Mouse (Mus musculus): ENCODE results near the gene 6030458C11Rik. TPM values are rescaled to one million over a fixed set of nuclear protein-coding genes. Genes with fewer than 3 reads are reported as not detected.
A peak's percentile ranks its signal among the peaks of the same experiment; 100 is the strongest.

The 6030458C11Rik gene
- 31.3 and 35.7 TPM in 2 replicates for polyA plus RNA-seq (2015; fragmentation: Nextera tagmentation; extraction: Ambion mirVana)

DNA sequence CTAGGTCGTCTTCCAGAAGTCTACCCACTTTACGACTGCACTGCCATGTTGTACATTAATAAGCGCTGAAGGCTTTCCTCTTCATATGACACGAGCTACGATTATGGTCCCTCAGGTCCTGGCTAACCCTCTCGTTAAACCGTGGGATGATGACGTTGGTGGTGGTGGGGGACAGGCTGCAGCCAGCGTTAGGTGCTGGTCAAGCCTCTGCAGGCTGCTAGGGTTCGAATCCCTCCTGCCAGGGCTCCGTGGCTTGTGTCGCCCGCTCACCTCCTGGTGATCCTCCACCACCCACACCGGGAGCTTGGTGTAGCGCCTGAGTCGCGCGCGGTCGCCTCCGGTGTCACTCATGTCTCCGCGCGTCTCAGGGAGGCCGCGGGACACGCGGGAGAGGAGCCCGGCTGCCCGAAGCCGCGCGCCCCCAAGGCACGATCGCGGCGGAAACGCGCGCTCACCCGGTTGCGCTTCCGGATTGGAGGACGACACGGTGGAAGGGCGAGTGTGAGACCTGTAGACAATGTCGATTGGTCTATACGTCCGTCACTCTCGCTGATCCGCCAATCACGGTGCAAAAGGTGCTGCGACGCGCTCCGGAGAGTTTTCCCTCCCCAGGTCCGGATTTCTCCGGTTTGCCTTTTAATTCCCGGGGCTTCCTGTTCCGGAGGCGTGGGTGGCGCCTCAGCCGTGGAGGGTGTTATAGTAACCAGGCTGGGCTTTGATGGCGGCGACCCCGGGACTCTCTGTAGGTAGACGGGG, at the start of gene 6030458C11Rik, which contains the start of gene Drosha:
Gene 6030458C11Rik (minus strand): TSS at position 453 of the 756 bp plus-strand sequence.
Gene Drosha (plus strand): TSS at position 619 of the 756 bp plus-strand sequence.
- no peaks in the 10 kb centered on the region for H3K9me3 ChIP-seq (replicated peaks; ENCODE audit: control insufficient read depth, low read length)
- peaks cover 16% of the 10 kb centered on the region; the same call in 1 of the 2 replicates for H3K4me1 ChIP-seq (ENCODE audit: control insufficient read depth, insufficient read depth, low read length)
- peak within 1 kb of the TSS; percentile 90 for H3K4me2 ChIP-seq (ENCODE audit: low read depth, low read length)
- peak within 1 kb of the TSS; percentile 70 for H3K27ac ChIP-seq (ENCODE audit: low read length)
- peak; percentile 100 for ATAC-seq (ENCODE audit: insufficient read depth, low FRiP score)
- peak within 1 kb of the TSS; percentile 97 for H3K9ac ChIP-seq (ENCODE audit: low read length)
- no peaks in the 10 kb centered on the region for H3K27me3 ChIP-seq (ENCODE audit: control insufficient read depth, insufficient read depth, low read length)
- H3K36me3 ChIP-seq (ENCODE audit: control insufficient read depth, insufficient read depth, low read length), result peaks cover 15% of the 10 kb centered on the region
- under 1% methylated on average over 67 of the region's 67 CpGs for WGBS
- H3K4me3 ChIP-seq (replicated peaks; ENCODE audit: low read length), result peak within 1 kb of the TSS; percentile 80

DNA sequence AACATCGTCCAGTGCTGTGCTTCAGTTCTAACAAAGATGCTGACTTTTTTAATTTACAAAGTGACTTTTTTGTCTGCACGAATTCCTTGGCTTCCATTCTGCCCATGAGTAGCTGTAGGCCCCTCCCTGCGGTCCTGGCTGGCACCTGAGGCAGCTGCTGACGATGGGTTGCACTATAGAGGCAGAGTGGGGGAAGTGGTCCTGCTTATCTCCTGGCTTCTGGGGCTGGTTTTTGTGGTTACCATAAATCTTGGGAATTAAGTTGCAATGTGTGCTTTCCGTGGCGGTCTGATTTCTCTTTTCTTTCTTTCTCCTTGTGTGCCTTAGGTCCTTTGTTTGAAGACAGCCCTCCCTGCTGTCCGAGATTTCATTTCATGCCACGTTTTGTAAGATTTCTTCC, 42.8 kb upstream of the 6030458C11Rik start:
- Histone ChIP-seq H3K27me3 (ENCODE audit: control insufficient read depth, insufficient read depth, low read length) (no peaks in the 10 kb centered on the region), H3K36me3 (ENCODE audit: control insufficient read depth, insufficient read depth, low read length) (peaks cover 7% of the 10 kb centered on the region; the same call in 1 of the 2 replicates), H3K9ac (ENCODE audit: low read length) (no peak overlapping the region), H3K4me3 (replicated peaks; ENCODE audit: low read length) (no peak overlapping the region), H3K4me1 (ENCODE audit: control insufficient read depth, insufficient read depth, low read length) (no peaks in the 10 kb centered on the region), H3K27ac (ENCODE audit: low read length) (no peak overlapping the region), H3K9me3 (replicated peaks; ENCODE audit: control insufficient read depth, low read length) (no peaks in the 10 kb centered on the region), H3K4me2 (ENCODE audit: low read depth, low read length) (no peak overlapping the region)
- 58% methylated on average over 8 of the region's 8 CpGs for WGBS
- no peak for ATAC-seq (ENCODE audit: insufficient read depth, low FRiP score)

DNA sequence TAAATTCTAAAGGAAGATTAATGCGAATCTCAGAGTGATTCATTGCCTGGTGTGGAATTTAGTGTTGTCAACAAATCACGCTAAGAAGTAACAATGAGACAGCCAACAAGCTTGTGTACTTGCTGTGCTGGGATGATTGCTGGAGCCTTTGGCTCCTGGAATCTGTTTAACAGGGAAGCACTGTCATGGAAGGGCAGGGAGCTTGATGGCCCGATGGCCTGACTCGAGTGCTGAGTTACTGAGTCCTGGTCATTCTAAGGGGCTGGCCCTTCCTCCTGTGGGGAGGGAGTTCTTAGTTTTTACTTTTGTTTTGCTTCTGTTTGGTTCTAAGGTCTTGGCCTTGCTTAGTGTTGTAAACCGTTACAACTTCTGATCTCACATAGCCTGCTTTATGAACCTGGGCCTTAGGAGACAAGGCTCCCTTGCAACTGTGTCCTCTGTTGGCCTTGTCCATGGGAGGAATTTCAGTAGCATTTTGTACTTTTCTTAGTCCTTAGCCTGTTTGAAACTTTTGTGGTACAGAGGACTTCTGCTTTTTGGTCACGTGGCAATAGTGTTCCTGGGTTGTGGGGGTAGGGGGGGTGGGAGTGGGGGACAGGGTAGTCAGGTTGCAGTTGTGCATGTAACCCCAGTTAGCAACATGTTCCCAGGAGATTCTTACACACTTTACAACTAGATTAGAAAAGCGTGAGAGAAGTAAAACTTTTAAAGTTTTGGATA, 41.3 kb upstream of the 6030458C11Rik start:
- Histone ChIP-seq H3K4me1 (ENCODE audit: control insufficient read depth, insufficient read depth, low read length) (no peaks in the 10 kb centered on the region), H3K36me3 (ENCODE audit: control insufficient read depth, insufficient read depth, low read length) (peaks cover 7% of the 10 kb centered on the region; the same call in 1 of the 2 replicates), H3K27ac (ENCODE audit: low read length) (no peak overlapping the region), H3K9ac (ENCODE audit: low read length) (no peak overlapping the region), H3K4me3 (replicated peaks; ENCODE audit: low read length) (no peak overlapping the region), H3K27me3 (ENCODE audit: control insufficient read depth, insufficient read depth, low read length) (no peaks in the 10 kb centered on the region), H3K9me3 (replicated peaks; ENCODE audit: control insufficient read depth, low read length) (no peaks in the 10 kb centered on the region), H3K4me2 (ENCODE audit: low read depth, low read length) (no peak overlapping the region)
- ATAC-seq (ENCODE audit: insufficient read depth, low FRiP score), result no peak
- WGBS, result 68% methylated on average over 7 of the region's 7 CpGs

DNA sequence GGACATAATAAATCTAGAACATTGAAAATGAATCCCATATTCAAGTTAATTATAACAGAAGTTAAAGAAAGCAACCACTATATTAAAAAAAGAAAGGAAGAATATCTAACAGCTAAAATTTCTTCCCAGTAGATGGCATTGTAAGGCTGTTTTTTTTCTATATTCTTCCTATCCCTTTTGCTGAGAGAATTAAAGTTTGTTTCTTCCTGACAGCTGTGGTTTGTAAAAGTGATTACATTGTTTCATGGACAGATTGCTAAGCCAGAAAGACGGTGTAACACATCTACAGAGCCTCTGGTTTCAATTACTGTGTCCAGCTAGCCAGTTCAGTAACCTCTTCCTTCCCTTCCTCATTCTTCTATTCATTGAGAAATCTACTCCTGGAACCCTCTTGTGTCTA, 39.2 kb upstream of the 6030458C11Rik start:
- Histone ChIP-seq H3K4me1 (ENCODE audit: control insufficient read depth, insufficient read depth, low read length) (no peaks in the 10 kb centered on the region), H3K9ac (ENCODE audit: low read length) (no peak overlapping the region), H3K27ac (ENCODE audit: low read length) (no peak overlapping the region), H3K4me2 (ENCODE audit: low read depth, low read length) (no peak overlapping the region), H3K9me3 (replicated peaks; ENCODE audit: control insufficient read depth, low read length) (no peaks in the 10 kb centered on the region), H3K4me3 (replicated peaks; ENCODE audit: low read length) (no peak overlapping the region), H3K36me3 (ENCODE audit: control insufficient read depth, insufficient read depth, low read length) (peaks cover 7% of the 10 kb centered on the region; the same call in 1 of the 2 replicates), H3K27me3 (ENCODE audit: control insufficient read depth, insufficient read depth, low read length) (no peaks in the 10 kb centered on the region)
- WGBS, result 26% methylated on average over 1 of the region's 1 CpGs
- ATAC-seq (ENCODE audit: insufficient read depth, low FRiP score), result peak; percentile 25; the same call in 1 of the 2 replicates

DNA sequence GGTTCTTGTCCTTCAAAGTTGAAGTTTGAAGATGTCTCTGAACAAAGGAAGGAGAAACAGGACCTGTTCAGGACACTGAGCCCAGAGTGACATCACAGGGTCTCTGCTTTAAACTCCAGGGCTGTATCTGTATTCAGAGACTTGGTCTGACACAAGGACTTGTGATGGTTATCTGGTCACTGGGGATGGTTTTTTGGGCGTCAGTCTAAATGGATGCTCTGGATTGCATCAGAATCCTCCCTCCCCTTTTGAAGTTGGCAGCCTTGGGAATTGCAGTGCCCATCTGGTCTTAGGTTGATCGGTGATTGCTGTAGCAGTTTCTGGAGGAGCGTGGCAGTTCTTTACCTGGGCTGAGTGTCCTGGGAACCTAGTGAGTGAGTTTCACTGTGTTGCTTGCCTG, 37.6 kb upstream of the 6030458C11Rik start:
- no peak overlapping the region for H3K27ac ChIP-seq (ENCODE audit: low read length)
- no peaks in the 10 kb centered on the region for H3K27me3 ChIP-seq (ENCODE audit: control insufficient read depth, insufficient read depth, low read length)
- H3K4me2 ChIP-seq (ENCODE audit: low read depth, low read length), result no peak overlapping the region
- 80% methylated on average over 3 of the region's 3 CpGs for WGBS
- no peak overlapping the region for H3K9ac ChIP-seq (ENCODE audit: low read length)
- H3K9me3 ChIP-seq (replicated peaks; ENCODE audit: control insufficient read depth, low read length), result no peaks in the 10 kb centered on the region
- no peak for ATAC-seq (ENCODE audit: insufficient read depth, low FRiP score)
- no peak overlapping the region for H3K4me3 ChIP-seq (replicated peaks; ENCODE audit: low read length)
- H3K4me1 ChIP-seq (ENCODE audit: control insufficient read depth, insufficient read depth, low read length), result no peaks in the 10 kb centered on the region
- no peaks in the 10 kb centered on the region for H3K36me3 ChIP-seq (ENCODE audit: control insufficient read depth, insufficient read depth, low read length)

DNA sequence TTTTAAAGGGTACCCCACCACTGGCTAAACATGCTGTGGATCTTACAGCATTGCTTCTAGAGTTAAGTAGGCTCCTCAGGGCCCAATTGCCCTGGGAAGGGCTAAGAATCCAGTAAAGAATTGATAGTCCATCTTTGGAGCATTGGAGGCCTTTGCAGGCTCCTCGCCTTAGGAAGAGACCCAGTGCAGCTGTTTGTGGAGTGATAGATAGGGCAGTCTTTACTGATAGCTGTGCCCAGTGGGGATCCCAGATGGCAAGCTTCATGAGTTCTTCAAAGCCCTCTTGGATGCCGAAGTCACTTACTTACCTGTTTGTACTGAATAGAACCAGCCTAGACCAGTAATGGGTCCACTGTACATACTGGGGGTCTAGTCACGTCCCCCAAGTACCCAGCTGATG, 34.2 kb upstream of the 6030458C11Rik start:
- Histone ChIP-seq H3K4me3 (replicated peaks; ENCODE audit: low read length) (no peak overlapping the region), H3K27ac (ENCODE audit: low read length) (no peak overlapping the region), H3K36me3 (ENCODE audit: control insufficient read depth, insufficient read depth, low read length) (peaks cover 5% of the 10 kb centered on the region; the same call in 1 of the 2 replicates), H3K27me3 (ENCODE audit: control insufficient read depth, insufficient read depth, low read length) (no peaks in the 10 kb centered on the region), H3K4me2 (ENCODE audit: low read depth, low read length) (no peak overlapping the region), H3K9ac (ENCODE audit: low read length) (no peak overlapping the region), H3K4me1 (ENCODE audit: control insufficient read depth, insufficient read depth, low read length) (no peaks in the 10 kb centered on the region), H3K9me3 (replicated peaks; ENCODE audit: control insufficient read depth, low read length) (no peaks in the 10 kb centered on the region)
- 86% methylated on average over 3 of the region's 3 CpGs for WGBS
- ATAC-seq (ENCODE audit: insufficient read depth, low FRiP score), result no peak

DNA sequence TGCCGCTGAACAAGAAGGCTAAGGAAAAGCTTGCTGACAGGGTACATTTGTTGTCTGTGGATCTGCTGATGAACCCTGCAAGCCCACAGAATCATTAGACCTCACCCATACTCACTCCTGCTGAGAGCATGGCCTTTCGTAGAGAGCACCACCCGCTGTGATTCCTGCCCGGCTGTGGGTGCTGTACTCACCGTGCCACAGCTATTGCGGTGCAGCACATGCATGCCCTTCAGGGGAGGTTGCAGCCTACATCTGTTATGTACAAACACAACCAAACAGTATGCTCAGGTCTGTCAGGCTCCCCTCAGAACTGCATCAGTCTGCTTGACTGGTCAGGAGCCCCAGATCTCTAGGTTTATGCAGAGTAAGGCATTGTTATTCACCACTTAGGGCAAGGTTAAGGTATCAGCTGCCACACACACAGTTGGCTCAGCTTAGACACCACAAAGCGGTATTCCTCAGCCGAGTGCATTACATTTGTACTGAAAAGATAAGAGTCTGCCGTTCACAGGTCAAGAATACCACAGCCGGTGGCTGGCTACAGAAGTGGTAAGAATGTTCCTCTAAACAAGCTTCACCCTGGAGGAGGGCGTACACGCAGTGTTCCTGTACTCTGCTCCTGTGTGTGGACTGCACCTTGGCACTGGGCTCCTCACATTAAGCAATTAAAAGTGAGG, 33.5 kb upstream of the 6030458C11Rik start:
- Histone ChIP-seq H3K27ac (ENCODE audit: low read length) (no peak overlapping the region), H3K9me3 (replicated peaks; ENCODE audit: control insufficient read depth, low read length) (no peaks in the 10 kb centered on the region), H3K4me3 (replicated peaks; ENCODE audit: low read length) (no peak overlapping the region), H3K9ac (ENCODE audit: low read length) (no peak overlapping the region), H3K27me3 (ENCODE audit: control insufficient read depth, insufficient read depth, low read length) (no peaks in the 10 kb centered on the region), H3K36me3 (ENCODE audit: control insufficient read depth, insufficient read depth, low read length) (peaks cover 11% of the 10 kb centered on the region; the same call in 1 of the 2 replicates), H3K4me1 (ENCODE audit: control insufficient read depth, insufficient read depth, low read length) (no peaks in the 10 kb centered on the region), H3K4me2 (ENCODE audit: low read depth, low read length) (no peak overlapping the region)
- no peak for ATAC-seq (ENCODE audit: insufficient read depth, low FRiP score)
- 85% methylated on average over 12 of the region's 12 CpGs for WGBS

DNA sequence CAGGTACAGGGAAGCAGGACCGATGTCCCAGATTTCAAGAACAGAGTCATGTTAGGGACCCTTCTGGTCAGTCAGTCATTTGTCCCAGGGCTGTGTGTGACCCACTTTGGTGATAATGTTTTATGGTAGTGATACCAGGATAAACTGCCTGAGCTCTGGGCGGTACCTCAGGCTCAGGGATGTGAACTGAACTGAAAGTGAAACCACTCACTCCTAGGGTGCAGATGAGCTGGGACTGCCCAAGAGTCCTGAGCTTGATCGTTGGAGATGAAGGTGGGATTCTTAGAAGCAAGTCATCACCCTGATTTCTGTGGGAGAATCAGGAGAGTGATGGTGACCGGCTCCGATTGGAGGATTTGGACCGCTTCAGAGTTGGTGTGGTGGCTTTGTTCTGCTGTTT, 32.3 kb upstream of the 6030458C11Rik start:
- ATAC-seq (ENCODE audit: insufficient read depth, low FRiP score), result no peak
- no peak overlapping the region for H3K9ac ChIP-seq (ENCODE audit: low read length)
- no peaks in the 10 kb centered on the region for H3K9me3 ChIP-seq (replicated peaks; ENCODE audit: control insufficient read depth, low read length)
- H3K4me3 ChIP-seq (replicated peaks; ENCODE audit: low read length), result no peak overlapping the region
- no peak overlapping the region for H3K4me2 ChIP-seq (ENCODE audit: low read depth, low read length)
- no peak overlapping the region for H3K27ac ChIP-seq (ENCODE audit: low read length)
- peaks cover 11% of the 10 kb centered on the region; the same call in 1 of the 2 replicates for H3K36me3 ChIP-seq (ENCODE audit: control insufficient read depth, insufficient read depth, low read length)
- H3K27me3 ChIP-seq (ENCODE audit: control insufficient read depth, insufficient read depth, low read length), result no peaks in the 10 kb centered on the region
- WGBS, result 95% methylated on average over 6 of the region's 6 CpGs
- H3K4me1 ChIP-seq (ENCODE audit: control insufficient read depth, insufficient read depth, low read length), result no peaks in the 10 kb centered on the region
